Mouse (Mus musculus) liver, embryonic 11.5 days (tissue): ENCODE results near the gene Kcnk5. TPM values are rescaled to one million over a fixed set of nuclear protein-coding genes. Genes with fewer than 3 reads are reported as not detected.

Experiments
- ATAC-seq: fragments of 200-750 bp; cut with Nextera tagmentation; replicated peaks from 2 replicates; pipeline ENCODE4 v1.8.0; 2017; ENCODE audit warnings: moderate number of reproducible peaks, mild to moderate bottlenecking, moderate TSS enrichment, moderate library complexity; ENCODE audit not compliant: low FRiP score
- DNase-seq: peaks from one replicate; pipeline ENCODE4 v3.0.0-alpha.2; 2017; ENCODE audit warnings: low spot score
- H3K27ac ChIP-seq: fragments of 300-500 bp; sonication (generic); 2 replicates; pipeline ENCODE4 v1.5.1; 2014; ENCODE audit warnings: mild to moderate bottlenecking, low read depth, low read length, control low read depth
- H3K27me3 ChIP-seq: fragments of 300-500 bp; sonication (generic); replicated peaks from 2 replicates; pipeline ENCODE4 v1.6.1; 2014; ENCODE audit warnings: low read length, mixed read lengths; ENCODE audit not compliant: control insufficient read depth, insufficient read depth
- H3K36me3 ChIP-seq: fragments of 300-500 bp; sonication (generic); 2 replicates; pipeline ENCODE4 v1.6.1; 2014; ENCODE audit warnings: mild to moderate bottlenecking, low read length, moderate library complexity, mixed read lengths; ENCODE audit not compliant: control insufficient read depth, insufficient read depth
- H3K4me1 ChIP-seq: fragments of 300-500 bp; sonication (generic); replicated peaks from 2 replicates; pipeline ENCODE4 v1.6.1; 2014; ENCODE audit warnings: low read length, mixed read lengths; ENCODE audit not compliant: control insufficient read depth, insufficient read depth
- H3K4me2 ChIP-seq: fragments of 300-500 bp; sonication (generic); 2 replicates; pipeline ENCODE4 v1.6.1; 2014; ENCODE audit warnings: mild to moderate bottlenecking, control low read depth, moderate library complexity
- H3K4me3 ChIP-seq: fragments of 300-500 bp; sonication (generic); 2 replicates; pipeline ENCODE4 v1.5.1; 2014; ENCODE audit warnings: low read depth, low read length, control low read depth
- H3K9ac ChIP-seq: fragments of 300-500 bp; sonication (generic); 2 replicates; pipeline ENCODE4 v1.6.1; 2014; ENCODE audit warnings: low read depth, low read length, control low read depth
- H3K9me3 ChIP-seq: fragments of 300-500 bp; sonication (generic); 2 replicates; pipeline ENCODE4 v1.6.1; 2016; ENCODE audit warnings: low read length, inconsistent platforms, mixed read lengths; ENCODE audit not compliant: control insufficient read depth
- WGBS: fragments of 180-500 bp; shearing (Covaris S2); extraction: QIAGEN DNeasy Blood & Tissue Kit; methylation state at CpG from one replicate; pipeline ENCODE4 v1.1.7; 2014; 5-methylcytosine and 5-hydroxymethylcytosine counted together
- polyA plus RNA-seq: library from polyadenylated mRNA; unstranded; fragments of >200 nt; fragmentation: Nextera tagmentation; extraction: Ambion mirVana; gene quantifications from 2 replicates; pipeline ENCODE4 v1.2.1, GENCODE M21; 2014

The Kcnk5 gene
- polyA plus RNA-seq, 1 experiment from 2014 or later, result 9.6 TPM

DNA sequence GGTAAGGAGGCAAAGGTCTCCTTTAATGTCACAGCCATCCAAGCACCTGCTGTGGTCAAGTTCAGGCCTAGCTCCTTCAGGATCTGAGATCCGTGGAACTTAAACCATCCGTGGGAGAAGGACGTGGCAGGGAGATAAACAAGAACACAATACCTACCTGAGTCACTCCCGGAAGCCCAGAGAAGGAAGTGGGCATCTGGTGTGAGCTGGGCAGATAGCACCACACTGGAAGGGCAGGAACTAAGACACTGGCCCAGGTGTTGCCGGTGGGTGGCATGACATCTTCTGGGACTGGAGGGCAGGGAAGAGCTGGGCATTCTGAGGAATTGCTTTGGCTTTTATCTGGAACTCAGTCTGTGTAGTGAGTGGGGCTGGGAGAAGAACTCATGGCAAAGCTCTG, 41.6 kb upstream of the Kcnk5 start:
- no peak overlapping the region for H3K27ac ChIP-seq
- ATAC-seq, result no peak

GRCm38 (mm10) chr14:20221083-20221482, 39.5 kb upstream of the Kcnk5 start:
- DNase-seq, result no peak
- no peaks in the 10 kb centered on the region for H3K27me3 ChIP-seq
- no peak overlapping the region for H3K27ac ChIP-seq
- H3K4me2 ChIP-seq, result no peak overlapping the region
- WGBS, result 79% methylated on average over 7 of the region's 7 CpGs
- ATAC-seq, result no peak
- H3K9ac ChIP-seq, result no peak overlapping the region
- H3K36me3 ChIP-seq, result no peaks in the 10 kb centered on the region
- no peaks in the 10 kb centered on the region for H3K9me3 ChIP-seq
- no peaks in the 10 kb centered on the region for H3K4me1 ChIP-seq
- no peak overlapping the region for H3K4me3 ChIP-seq

More for the DNA sequence above, 41.6 kb upstream of the Kcnk5 start:
- Histone ChIP-seq H3K36me3 (no peaks in the 10 kb centered on the region), H3K9me3 (no peaks in the 10 kb centered on the region), H3K4me1 (no peaks in the 10 kb centered on the region), H3K4me2 (no peak overlapping the region), H3K27me3 (no peaks in the 10 kb centered on the region), H3K4me3 (no peak overlapping the region), H3K9ac (no peak overlapping the region)
- DNase-seq, result no peak
- WGBS, result 49% methylated on average over 5 of the region's 5 CpGs

DNA sequence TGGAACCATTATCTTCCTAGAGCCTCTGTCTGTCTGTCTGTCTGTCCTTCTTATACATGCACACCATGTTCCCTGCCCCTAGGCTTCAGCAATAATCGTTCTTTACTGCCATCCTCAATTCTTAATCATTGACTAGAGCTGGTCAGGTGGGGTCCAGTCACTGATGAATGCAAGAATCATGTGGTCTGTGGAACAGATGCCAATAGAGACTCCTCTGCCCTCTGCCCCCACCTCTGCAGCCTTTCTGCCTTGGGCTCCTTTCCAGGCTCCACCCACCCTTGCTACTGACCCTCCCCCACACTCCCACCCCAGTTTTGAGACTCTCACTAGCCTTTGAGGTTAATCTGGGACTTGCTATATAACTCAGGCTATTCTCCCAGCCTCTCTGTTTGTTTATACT, 38.2 kb upstream of the Kcnk5 start:
- no peak overlapping the region for H3K9ac ChIP-seq
- no peaks in the 10 kb centered on the region for H3K4me1 ChIP-seq
- no peak overlapping the region for H3K4me3 ChIP-seq
- H3K9me3 ChIP-seq, result no peaks in the 10 kb centered on the region
- DNase-seq (no peak), ATAC-seq (no peak)
- WGBS, result 70% methylated on average over 1 of the region's 1 CpGs
- no peak overlapping the region for H3K4me2 ChIP-seq
- H3K36me3 ChIP-seq, result no peaks in the 10 kb centered on the region
- no peaks in the 10 kb centered on the region for H3K27me3 ChIP-seq
- H3K27ac ChIP-seq, result no peak overlapping the region

DNA sequence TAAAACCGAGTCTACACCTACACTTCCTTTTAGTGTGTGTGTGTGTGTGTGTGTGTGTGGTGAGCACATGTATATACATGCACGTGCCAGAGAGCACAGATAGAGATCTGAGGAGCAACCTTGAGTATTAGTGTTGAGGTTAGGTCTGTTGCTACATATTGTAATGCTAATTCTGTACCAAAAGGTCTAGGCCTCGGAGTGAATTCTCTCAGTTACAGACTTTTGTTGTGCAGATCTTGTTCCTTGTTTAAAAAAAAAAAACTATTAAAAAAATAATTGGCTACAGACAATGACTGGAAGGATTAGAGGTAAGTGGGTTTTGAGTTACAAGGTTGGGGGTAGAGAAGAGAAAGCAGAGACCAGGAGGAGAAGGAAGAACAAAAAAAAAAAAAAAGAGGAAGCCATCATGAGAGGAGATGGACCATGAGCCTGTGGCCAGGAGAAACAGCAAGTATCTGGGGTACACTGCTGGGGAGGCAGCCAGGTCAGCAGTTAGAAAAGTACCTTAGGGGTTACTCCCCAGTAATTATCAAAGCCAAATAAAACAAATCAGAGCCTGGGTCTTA, 35.8 kb upstream of the Kcnk5 start:
- H3K9me3 ChIP-seq, result no peaks in the 10 kb centered on the region
- no peaks in the 10 kb centered on the region for H3K36me3 ChIP-seq
- ATAC-seq (no peak), DNase-seq (no peak)
- no peak overlapping the region for H3K9ac ChIP-seq
- no peaks in the 10 kb centered on the region for H3K27me3 ChIP-seq
- H3K4me1 ChIP-seq, result peaks cover 3% of the 10 kb centered on the region
- H3K27ac ChIP-seq, result no peak overlapping the region
- no peak overlapping the region for H3K4me3 ChIP-seq
- no peak overlapping the region for H3K4me2 ChIP-seq
- 43% methylated on average over 3 of the region's 3 CpGs for WGBS

DNA sequence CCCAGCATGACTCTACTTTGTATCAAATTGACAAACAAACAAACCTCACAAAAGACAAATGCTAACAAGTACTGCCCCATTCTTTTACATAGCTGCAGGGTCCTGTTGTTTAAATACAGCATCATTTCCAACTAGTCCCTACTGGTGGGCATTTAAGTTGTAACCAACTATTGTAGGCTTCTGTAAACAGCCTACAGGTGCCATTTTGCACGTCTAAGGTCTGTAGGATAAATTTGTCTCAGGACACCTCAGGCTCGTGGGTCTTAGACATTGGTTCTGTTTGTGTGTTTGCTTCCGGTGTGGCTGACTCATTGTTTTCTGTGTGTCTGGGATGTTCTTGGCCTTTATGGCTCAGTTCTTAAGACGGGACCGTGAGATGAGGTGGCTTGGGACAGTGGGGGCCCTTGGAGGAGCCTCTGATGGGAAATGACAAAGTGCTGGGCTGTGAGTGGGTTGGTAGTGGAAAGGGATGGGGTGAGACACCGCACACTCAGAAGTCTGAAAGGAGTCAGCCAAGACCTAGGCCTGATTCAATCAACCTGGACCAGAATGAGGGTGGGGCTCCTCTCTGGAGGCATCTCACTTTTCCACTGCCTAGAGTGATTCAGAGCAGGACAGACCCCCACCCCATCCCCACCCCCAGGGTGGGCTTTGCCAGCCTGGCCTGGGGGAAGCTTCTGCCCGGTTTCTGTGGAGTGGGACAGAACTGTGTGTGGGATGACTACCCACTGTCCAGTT, 35.1 kb upstream of the Kcnk5 start:
- peaks cover 9% of the 10 kb centered on the region for H3K4me1 ChIP-seq
- no peak overlapping the region for H3K27ac ChIP-seq
- no peaks in the 10 kb centered on the region for H3K36me3 ChIP-seq
- DNase-seq (no peak), ATAC-seq (no peak)
- H3K27me3 ChIP-seq, result no peaks in the 10 kb centered on the region
- no peaks in the 10 kb centered on the region for H3K9me3 ChIP-seq
- no peak overlapping the region for H3K9ac ChIP-seq
- 84% methylated on average over 7 of the region's 7 CpGs for WGBS
- no peak overlapping the region for H3K4me2 ChIP-seq
- no peak overlapping the region for H3K4me3 ChIP-seq

DNA sequence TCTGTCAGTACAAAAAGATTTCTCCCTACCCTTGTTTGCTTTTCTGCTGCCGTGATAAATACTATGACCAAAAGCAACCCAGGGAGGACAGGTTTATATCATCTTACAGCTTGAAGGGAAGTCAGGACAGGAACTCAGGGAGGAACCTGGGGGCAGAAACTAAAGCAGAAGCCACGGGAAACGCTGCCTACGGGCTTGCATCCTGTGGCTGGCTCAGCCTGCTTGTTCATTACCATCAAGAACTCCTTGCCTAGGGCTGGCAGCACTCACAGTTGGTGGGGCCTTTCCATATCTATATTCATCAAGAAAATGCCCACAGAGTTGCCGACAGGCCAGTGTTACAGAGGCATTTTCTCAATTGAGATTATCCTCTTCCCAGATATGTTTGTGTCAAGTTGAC, 34.2 kb upstream of the Kcnk5 start:
- Histone ChIP-seq H3K27ac (no peak overlapping the region), H3K4me2 (no peak overlapping the region), H3K4me3 (no peak overlapping the region), H3K9ac (no peak overlapping the region), H3K27me3 (no peaks in the 10 kb centered on the region), H3K36me3 (no peaks in the 10 kb centered on the region), H3K4me1 (peaks cover 12% of the 10 kb centered on the region), H3K9me3 (no peaks in the 10 kb centered on the region)
- DNase-seq, result no peak
- WGBS, result 19% methylated on average over 5 of the region's 5 CpGs
- no peak for ATAC-seq

DNA sequence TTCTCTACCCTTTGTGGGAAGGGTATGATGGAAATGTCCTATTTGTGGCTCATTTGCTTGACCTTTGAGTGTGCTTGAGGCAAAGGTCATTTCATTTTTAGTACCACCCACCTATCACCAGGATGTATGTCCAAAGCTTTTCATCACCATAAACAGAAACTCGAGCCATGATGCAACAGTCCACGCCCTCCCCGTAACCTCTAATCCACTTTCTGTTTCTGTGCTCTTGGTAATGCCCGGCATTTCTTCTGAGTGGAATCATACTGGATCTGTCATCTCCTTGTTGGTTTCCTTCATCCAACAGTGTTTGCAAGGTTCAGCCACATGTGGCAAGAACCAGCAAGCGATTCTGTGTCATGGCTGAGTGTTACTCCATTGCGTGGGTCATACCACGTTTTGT, 32.5 kb upstream of the Kcnk5 start:
- Histone ChIP-seq H3K9me3 (no peaks in the 10 kb centered on the region), H3K4me1 (peaks cover 15% of the 10 kb centered on the region), H3K4me3 (no peak overlapping the region), H3K4me2 (no peak overlapping the region), H3K27me3 (no peaks in the 10 kb centered on the region), H3K27ac (no peak overlapping the region), H3K36me3 (no peaks in the 10 kb centered on the region), H3K9ac (no peak overlapping the region)
- ATAC-seq, result no peak
- WGBS, result 81% methylated on average over 7 of the region's 7 CpGs
- DNase-seq, result no peak

GRCm38 (mm10) chr14:20211754-20212601, 30.4 kb upstream of the Kcnk5 start:
- Histone ChIP-seq H3K36me3 (no peaks in the 10 kb centered on the region), H3K9ac (no peak overlapping the region), H3K4me2 (no peak overlapping the region), H3K4me1 (peaks cover 19% of the 10 kb centered on the region), H3K4me3 (no peak overlapping the region), H3K9me3 (no peaks in the 10 kb centered on the region), H3K27me3 (no peaks in the 10 kb centered on the region), H3K27ac (no peak overlapping the region; the same call in 1 of the 2 replicates)
- DNase-seq (no peak), ATAC-seq (peak; percentile 48)
- 49% methylated on average over 9 of the region's 9 CpGs for WGBS
